Mouse (Mus musculus): ENCODE results near the gene Prl5a1. TPM values are rescaled to one million over a fixed set of nuclear protein-coding genes. Genes with fewer than 3 reads are reported as not detected.

Prl5a1 gene
- polyA plus RNA-seq (2015; fragmentation: Nextera tagmentation; extraction: Ambion mirVana): not detected in 2 replicates

GRCm38 (mm10) chr13:28142184-28142583, at the start of gene Prl5a1:
Gene Prl5a1, plus strand, starts transcription at chr13:28142484.
- WGBS: 96% methylated on average over 6 of the region's 6 CpGs
- Histone ChIP-seq H3K9me3 (replicated peaks; ENCODE audit: control insufficient read depth, low read length, poor library complexity, severe bottlenecking) (no peaks in the 10 kb centered on the region), H3K4me3 (ENCODE audit: low read depth, low read length) (no peak within 1 kb of the TSS), H3K4me2 (ENCODE audit: low read length) (no peak within 1 kb of the TSS), H3K4me1 (ENCODE audit: control insufficient read depth, insufficient read depth, low read length) (no peaks in the 10 kb centered on the region), H3K27me3 (ENCODE audit: control insufficient read depth, insufficient read depth, low read depth, low read length) (no peaks in the 10 kb centered on the region), H3K27ac (ENCODE audit: low read length) (no peak within 1 kb of the TSS), H3K36me3 (ENCODE audit: control insufficient read depth, insufficient read depth, low read length) (no peaks in the 10 kb centered on the region), H3K9ac (ENCODE audit: low read depth, low read length) (no peak within 1 kb of the TSS)
- no peak for ATAC-seq

- no peak overlapping the region for H3K9ac ChIP-seq (ENCODE audit: low read depth, low read length)
- no peaks in the 10 kb centered on the region for H3K27me3 ChIP-seq (ENCODE audit: control insufficient read depth, insufficient read depth, low read depth, low read length)
- no peaks in the 10 kb centered on the region for H3K9me3 ChIP-seq (replicated peaks; ENCODE audit: control insufficient read depth, low read length, poor library complexity, severe bottlenecking)
- H3K4me2 ChIP-seq (ENCODE audit: low read length): no peak overlapping the region
- no peak overlapping the region for H3K4me3 ChIP-seq (ENCODE audit: low read depth, low read length)
- H3K4me1 ChIP-seq (ENCODE audit: control insufficient read depth, insufficient read depth, low read length): no peaks in the 10 kb centered on the region
- ATAC-seq: no peak
- no peak overlapping the region for H3K27ac ChIP-seq (ENCODE audit: low read length)
- no peaks in the 10 kb centered on the region for H3K36me3 ChIP-seq (ENCODE audit: control insufficient read depth, insufficient read depth, low read length)
Measured at GRCm38 (mm10) chr13:28096161-28096560, 46.1 kb upstream of the Prl5a1 start.

- Histone ChIP-seq H3K27ac (ENCODE audit: low read length) (no peak overlapping the region), H3K4me3 (ENCODE audit: low read depth, low read length) (no peak overlapping the region), H3K27me3 (ENCODE audit: control insufficient read depth, insufficient read depth, low read depth, low read length) (no peaks in the 10 kb centered on the region), H3K4me1 (ENCODE audit: control insufficient read depth, insufficient read depth, low read length) (no peaks in the 10 kb centered on the region), H3K4me2 (ENCODE audit: low read length) (no peak overlapping the region), H3K9ac (ENCODE audit: low read depth, low read length) (no peak overlapping the region), H3K9me3 (replicated peaks; ENCODE audit: control insufficient read depth, low read length, poor library complexity, severe bottlenecking) (no peaks in the 10 kb centered on the region), H3K36me3 (ENCODE audit: control insufficient read depth, insufficient read depth, low read length) (no peaks in the 10 kb centered on the region)
- 90% methylated on average over 3 of the region's 3 CpGs for WGBS
- no peak for ATAC-seq
Measured at GRCm38 (mm10) chr13:28108536-28108935, 33.7 kb upstream of the Prl5a1 start.

GRCm38 (mm10) chr13:28132781-28133180, 9.5 kb upstream of the Prl5a1 start:
- Histone ChIP-seq H3K4me1 (ENCODE audit: control insufficient read depth, insufficient read depth, low read length) (no peaks in the 10 kb centered on the region), H3K36me3 (ENCODE audit: control insufficient read depth, insufficient read depth, low read length) (no peaks in the 10 kb centered on the region), H3K27me3 (ENCODE audit: control insufficient read depth, insufficient read depth, low read depth, low read length) (no peaks in the 10 kb centered on the region), H3K9me3 (replicated peaks; ENCODE audit: control insufficient read depth, low read length, poor library complexity, severe bottlenecking) (no peaks in the 10 kb centered on the region), H3K4me2 (ENCODE audit: low read length) (no peak overlapping the region), H3K4me3 (ENCODE audit: low read depth, low read length) (no peak overlapping the region), H3K27ac (ENCODE audit: low read length) (no peak overlapping the region), H3K9ac (ENCODE audit: low read depth, low read length) (no peak overlapping the region)
- no peak for ATAC-seq
- WGBS: 92% methylated on average over 2 of the region's 2 CpGs

GRCm38 (mm10) chr13:28135790-28136189, 6.5 kb upstream of the Prl5a1 start:
- no peak for ATAC-seq
- Histone ChIP-seq H3K36me3 (ENCODE audit: control insufficient read depth, insufficient read depth, low read length) (no peaks in the 10 kb centered on the region), H3K4me3 (ENCODE audit: low read depth, low read length) (no peak overlapping the region), H3K9ac (ENCODE audit: low read depth, low read length) (no peak overlapping the region), H3K4me1 (ENCODE audit: control insufficient read depth, insufficient read depth, low read length) (no peaks in the 10 kb centered on the region), H3K9me3 (replicated peaks; ENCODE audit: control insufficient read depth, low read length, poor library complexity, severe bottlenecking) (no peaks in the 10 kb centered on the region), H3K4me2 (ENCODE audit: low read length) (no peak overlapping the region), H3K27ac (ENCODE audit: low read length) (no peak overlapping the region), H3K27me3 (ENCODE audit: control insufficient read depth, insufficient read depth, low read depth, low read length) (no peaks in the 10 kb centered on the region)

Other genes with a start within 250 kb of the Prl5a1 start
- not detected in 2 replicates for gene Prl4a1, start 126.3 kb upstream of the Prl5a1 start, polyA plus RNA-seq (2015; fragmentation: Nextera tagmentation; extraction: Ambion mirVana)
- gene Gm11361, start 115.0 kb downstream of the Prl5a1 start, polyA plus RNA-seq (2015; fragmentation: Nextera tagmentation; extraction: Ambion mirVana): 1.5 and 2.5 TPM in 2 replicates

Measured in midbrain, embryonic 16.5 days (tissue).